Mouse (Mus musculus) myocyte (in vitro differentiated cells): ENCODE measurements around the gene Faim. TPM values are rescaled to one million over a fixed set of nuclear protein-coding genes. Genes with fewer than 3 reads are reported as not detected.

Experiments used
- H3K27me3 ChIP-seq: one replicate; pipeline ENCODE4 v1.6.1; 2011; ENCODE audit not compliant: control insufficient read depth, insufficient read depth, insufficient read length
- H3K36me3 ChIP-seq: one replicate; pipeline ENCODE4 v1.6.1; 2011; ENCODE audit not compliant: control insufficient read depth, insufficient read depth
- H3K4me2 ChIP-seq: one replicate; pipeline ENCODE4 v1.6.1; 2011; ENCODE audit warnings: low read depth, control low read depth
- H3K4me3 ChIP-seq: one replicate; pipeline ENCODE4 v1.5.1; 2011; ENCODE audit warnings: mild to moderate bottlenecking, control low read depth, moderate library complexity
- H3K79me2 ChIP-seq: one replicate; pipeline ENCODE4 v1.6.1; 2011; ENCODE audit not compliant: control insufficient read depth, insufficient read depth
- H3ac ChIP-seq: one replicate; pipeline ENCODE4 v1.6.1; 2011; ENCODE audit not compliant: control insufficient read depth, insufficient read length
- CEBPB ChIP-seq: IDR thresholded peaks from 2 replicates; pipeline ENCODE4 v1.6.1; 2011; ENCODE audit warnings: mild to moderate bottlenecking, moderate library complexity; ENCODE audit not compliant: poor library complexity, insufficient read depth, severe bottlenecking
- E2F4 ChIP-seq: IDR thresholded peaks from one replicate; pipeline ENCODE4 v1.6.1; 2011; ENCODE audit warnings: mild to moderate bottlenecking, control low read depth, moderate library complexity; ENCODE audit not compliant: insufficient read depth
- MAX ChIP-seq: IDR thresholded peaks from one replicate; pipeline ENCODE4 v1.6.1; 2011; ENCODE audit warnings: low read depth, mild to moderate bottlenecking, control low read depth
- MYOD1 ChIP-seq, 3 experiments: IDR thresholded peaks; one replicate each; pipeline ENCODE4 v1.6.1; 2011; ENCODE audit warnings: control low read depth in 2 of 3, low read depth in 2 of 3, mild to moderate bottlenecking in 2 of 3, moderate library complexity in 1 of 3; ENCODE audit not compliant: insufficient read length in 2 of 3, control insufficient read depth in 1 of 3
- MYOG ChIP-seq, 3 experiments: IDR thresholded peaks; one replicate each; pipeline ENCODE4 v1.6.1; 2011; ENCODE audit warnings: control low read depth in 2 of 3, low read depth in 2 of 3, mild to moderate bottlenecking in 2 of 3; ENCODE audit not compliant: insufficient read length in 2 of 3, control insufficient read depth in 1 of 3, insufficient read depth in 1 of 3
- POLR2A ChIP-seq: IDR thresholded peaks from one replicate; pipeline ENCODE4 v1.6.1; 2011; ENCODE audit warnings: low read depth, mild to moderate bottlenecking, control low read depth, moderate library complexity; ENCODE audit not compliant: insufficient read length
- POLR2AphosphoS2 ChIP-seq: IDR thresholded peaks from one replicate; pipeline ENCODE4 v1.6.1; 2011; ENCODE audit warnings: low read depth, control low read depth; ENCODE audit not compliant: insufficient read length
- REST ChIP-seq: IDR thresholded peaks from one replicate; pipeline ENCODE4 v1.6.1; 2011; ENCODE audit warnings: mild to moderate bottlenecking, control low read depth, moderate library complexity; ENCODE audit not compliant: insufficient read depth, insufficient read length
- SRF ChIP-seq: IDR thresholded peaks from one replicate; pipeline ENCODE4 v1.6.1; 2011; ENCODE audit warnings: low read depth; ENCODE audit not compliant: control insufficient read depth, insufficient read length
- TCF12 ChIP-seq: IDR thresholded peaks from one replicate; pipeline ENCODE4 v1.6.1; 2011; ENCODE audit warnings: mild to moderate bottlenecking, control low read depth; ENCODE audit not compliant: poor library complexity, insufficient read depth, severe bottlenecking
- TCF3 ChIP-seq: IDR thresholded peaks from one replicate; pipeline ENCODE4 v1.6.1; 2011; ENCODE audit warnings: low read depth, control low read depth; ENCODE audit not compliant: insufficient read length
- USF1 ChIP-seq: IDR thresholded peaks from one replicate; pipeline ENCODE4 v1.6.1; 2011; ENCODE audit warnings: low read depth, mild to moderate bottlenecking, control low read depth, moderate library complexity
- polyA plus RNA-seq: library from polyadenylated mRNA; unstranded; fragments of >200 nt; fragmentation: generic; extraction: Trizol; gene quantifications from one replicate; pipeline ENCODE4 v1.2.1, GENCODE M21; 2012; ENCODE audit warnings: missing spikeins

The Faim gene
- 17.3 TPM for polyA plus RNA-seq

GRCm38 (mm10) chr9:98985800-98986475 lies at the start of gene Faim:
TSS of gene Faim (plus strand) at chr9:98986373.
- peak within 1 kb of the TSS; percentile 51 for H3ac ChIP-seq
- H3K36me3 ChIP-seq: no peaks in the 10 kb centered on the region
- peak within 1 kb of the TSS; percentile 97 for H3K4me2 ChIP-seq
- peaks cover 4% of the 10 kb centered on the region for H3K79me2 ChIP-seq
- peak within 1 kb of the TSS; percentile 39 for H3K4me3 ChIP-seq
- TF ChIP-seq POLR2AphosphoS2 (peak; percentile 96), USF1 (no peak), SRF (peak; percentile 64), TCF3 (no peak), MAX (no peak), E2F4 (peak; percentile 3), CEBPB (no peak), MYOG (IDR thresholded peaks at IDR 0.05; ENCODE audit: control insufficient read depth in 1 of 3, insufficient read depth in 1 of 3, insufficient read length in 2 of 3, low read depth in 2 of 3) (peak in 1 of 3 experiments; percentile 37), POLR2A (peak; percentile 98), MYOD1 (IDR thresholded peaks at IDR 0.05; ENCODE audit: control insufficient read depth in 1 of 3, insufficient read length in 2 of 3, low read depth in 2 of 3) (peak in 1 of 3 experiments; percentile 29), TCF12 (no peak), REST (no peak)
- H3K27me3 ChIP-seq: no peaks in the 10 kb centered on the region

GRCm38 (mm10) chr9:98939290-98939689 lies 46.9 kb upstream of the Faim start:
- no peak overlapping the region for H3ac ChIP-seq
- TF ChIP-seq SRF: no peak
- H3K36me3 ChIP-seq: no peaks in the 10 kb centered on the region
- H3K79me2 ChIP-seq: no peaks in the 10 kb centered on the region
- H3K4me2 ChIP-seq: no peak overlapping the region
- peaks cover 18% of the 10 kb centered on the region for H3K27me3 ChIP-seq
- H3K4me3 ChIP-seq: no peak overlapping the region

DNA sequence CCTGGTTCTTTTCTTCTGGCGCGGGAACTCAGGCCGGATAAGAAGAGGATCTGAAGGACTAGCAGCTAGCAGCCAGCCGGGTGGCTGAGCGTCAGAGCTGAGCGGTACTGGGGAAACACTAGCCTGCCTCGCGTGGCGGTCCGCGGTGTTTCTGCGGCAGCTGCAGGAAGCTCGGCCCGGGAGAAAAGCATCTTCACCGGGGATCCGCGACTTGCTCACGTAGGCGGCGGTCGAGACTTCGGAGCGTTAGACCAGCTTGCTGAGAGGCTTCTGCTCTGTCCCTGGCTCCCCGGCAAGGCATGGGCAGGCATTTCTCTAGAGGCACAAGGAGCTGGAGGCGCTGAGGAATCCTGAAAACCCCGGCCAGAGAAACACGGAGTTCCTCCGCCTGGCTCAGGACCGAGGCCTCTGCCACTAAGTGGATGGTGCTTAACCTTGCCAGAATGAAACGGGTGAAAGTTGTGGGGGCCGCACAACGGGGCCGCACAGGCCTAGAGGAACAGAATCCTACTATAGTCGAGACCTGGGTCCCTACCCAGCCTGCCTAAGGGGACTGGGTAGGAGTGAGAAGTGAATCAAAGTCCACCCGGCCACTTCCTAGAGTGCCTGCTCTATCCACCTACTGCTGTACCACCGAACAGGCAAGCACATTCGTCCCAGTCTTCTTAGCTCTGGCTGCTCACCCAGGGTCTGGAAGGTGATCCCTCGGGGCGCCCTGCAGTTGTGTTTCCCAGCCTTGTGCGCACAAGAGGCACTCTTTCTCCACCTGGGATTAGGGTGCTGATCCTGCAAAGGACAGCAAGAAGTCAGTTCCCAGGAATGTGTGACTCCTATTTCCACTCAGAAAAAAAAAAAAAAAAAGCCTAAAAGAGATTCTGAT lies 33.8 kb upstream of the Faim start:
- Histone ChIP-seq H3K4me2 (no peak overlapping the region), H3K4me3 (no peak overlapping the region)

GRCm38 (mm10) chr9:98953291-98953690 lies 32.9 kb upstream of the Faim start:
- H3K4me3 ChIP-seq: no peak overlapping the region
- no peak overlapping the region for H3ac ChIP-seq
- H3K27me3 ChIP-seq: peaks cover 74% of the 10 kb centered on the region
- no peaks in the 10 kb centered on the region for H3K36me3 ChIP-seq
- no peak for TF ChIP-seq CEBPB
- no peak for TF ChIP-seq MAX
- TF ChIP-seq TCF3: no peak
- TF ChIP-seq POLR2A: no peak
- no peaks in the 10 kb centered on the region for H3K79me2 ChIP-seq
- no peak overlapping the region for H3K4me2 ChIP-seq

More for the DNA sequence above, 33.8 kb upstream of the Faim start:
- peaks cover 74% of the 10 kb centered on the region for H3K27me3 ChIP-seq
- H3ac ChIP-seq: no peak overlapping the region
- H3K79me2 ChIP-seq: no peaks in the 10 kb centered on the region
- no peak for TF ChIP-seq MYOD1 (IDR thresholded peaks at IDR 0.05; ENCODE audit: control insufficient read depth in 1 of 3, insufficient read length in 2 of 3, low read depth in 2 of 3)
- no peak for TF ChIP-seq SRF
- no peak for TF ChIP-seq MAX
- TF ChIP-seq TCF3: no peak
- TF ChIP-seq TCF12: no peak
- TF ChIP-seq REST: no peak
- no peak for TF ChIP-seq POLR2A
- no peak for TF ChIP-seq CEBPB
- no peak for TF ChIP-seq USF1
- no peak for TF ChIP-seq MYOG (IDR thresholded peaks at IDR 0.05; ENCODE audit: control insufficient read depth in 1 of 3, insufficient read depth in 1 of 3, insufficient read length in 2 of 3, low read depth in 2 of 3)
- TF ChIP-seq POLR2AphosphoS2: no peak
- no peak for TF ChIP-seq E2F4
- H3K36me3 ChIP-seq: no peaks in the 10 kb centered on the region

DNA sequence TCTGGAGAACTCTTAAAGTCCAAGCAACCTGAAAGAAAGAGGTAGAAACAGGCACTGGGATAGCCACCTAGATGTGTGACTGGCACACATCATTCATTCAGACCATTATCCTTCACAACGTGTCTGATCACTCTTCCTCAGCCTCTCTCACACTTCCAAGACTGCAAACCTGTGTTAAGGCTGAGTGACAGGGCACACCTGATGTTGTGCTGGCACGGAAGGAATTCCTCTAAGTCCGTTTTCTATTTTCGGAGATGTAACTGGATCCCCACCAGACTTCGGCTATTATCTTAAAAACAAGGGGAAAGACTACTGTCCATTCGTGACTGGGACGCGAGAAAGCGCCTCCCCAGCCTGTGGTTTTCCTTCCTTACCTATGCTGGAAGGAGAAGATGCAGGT lies 32.3 kb upstream of the Faim start:
- Histone ChIP-seq H3K79me2 (no peaks in the 10 kb centered on the region), H3K27me3 (peaks cover 76% of the 10 kb centered on the region), H3K36me3 (no peaks in the 10 kb centered on the region), H3ac (no peak overlapping the region), H3K4me2 (no peak overlapping the region), H3K4me3 (no peak overlapping the region)
- no peak for TF ChIP-seq CEBPB
- TF ChIP-seq TCF12: no peak
- no peak for TF ChIP-seq SRF
- TF ChIP-seq E2F4: no peak
- no peak for TF ChIP-seq MYOG (IDR thresholded peaks at IDR 0.05; ENCODE audit: control insufficient read depth in 1 of 3, insufficient read depth in 1 of 3, insufficient read length in 2 of 3, low read depth in 2 of 3)
- TF ChIP-seq REST: no peak
- no peak for TF ChIP-seq MYOD1 (IDR thresholded peaks at IDR 0.05; ENCODE audit: control insufficient read depth in 1 of 3, insufficient read length in 2 of 3, low read depth in 2 of 3)
- no peak for TF ChIP-seq POLR2A
- no peak for TF ChIP-seq POLR2AphosphoS2
- no peak for TF ChIP-seq TCF3
- TF ChIP-seq USF1: no peak
